Mouse (Mus musculus): ENCODE results near the gene Adipor2. TPM values are rescaled to one million over a fixed set of nuclear protein-coding genes. Genes with fewer than 3 reads are reported as not detected.

Gene Adipor2
- total RNA-seq, 2 experiments from 2014 or later: 62.3 to 85.1 TPM

DNA sequence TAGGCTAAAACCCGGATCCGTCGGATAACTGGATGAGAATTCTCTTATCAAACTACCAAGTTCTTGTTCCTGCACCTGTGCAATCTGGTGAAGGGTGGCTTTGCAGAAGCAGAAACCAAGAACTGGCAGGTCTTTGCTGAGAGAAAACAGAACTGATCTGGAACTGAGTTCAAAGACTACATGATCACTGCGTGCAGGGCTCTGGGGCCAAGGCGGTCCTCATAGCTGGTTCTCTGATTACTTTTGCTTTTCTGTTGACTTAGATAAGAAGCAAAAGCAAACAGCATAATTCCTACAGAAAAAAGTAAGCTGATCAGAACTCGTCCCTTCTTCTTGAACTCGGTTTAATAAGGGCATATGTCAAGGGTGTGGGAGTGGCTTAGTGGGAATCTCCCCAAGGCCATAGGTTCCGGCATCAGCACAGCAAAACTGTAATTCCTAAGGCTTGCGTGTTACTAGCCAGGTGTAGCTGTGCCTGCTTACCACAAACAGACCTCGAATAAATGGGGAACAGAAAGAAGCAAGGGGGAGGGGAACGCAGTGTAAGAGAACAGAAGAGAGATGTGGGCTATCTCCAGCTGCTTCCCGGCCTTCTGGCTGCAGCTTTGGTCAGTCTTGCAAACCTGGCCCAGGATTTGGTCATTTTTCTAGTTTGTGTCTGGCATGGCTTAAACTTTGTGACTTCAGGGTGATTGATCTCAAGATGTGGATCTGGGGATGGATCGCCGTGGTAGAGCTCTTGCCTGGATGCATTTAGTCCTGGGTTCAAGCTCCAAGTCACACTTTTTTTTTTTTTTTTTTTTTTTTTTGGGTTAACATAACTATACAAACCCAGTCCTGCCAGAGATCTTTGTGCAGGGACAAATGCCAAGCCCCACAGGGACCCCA is 21.8 kb downstream of the Adipor2 start:
- ATAC-seq (replicated peaks; ENCODE audit: poor library complexity, severe bottlenecking): peak; percentile 73

- no peak for ATAC-seq (replicated peaks; ENCODE audit: poor library complexity, severe bottlenecking)
These were observed 24.7 kb downstream of the Adipor2 start for GRCm38 (mm10) chr6:119392836-119393235.

DNA sequence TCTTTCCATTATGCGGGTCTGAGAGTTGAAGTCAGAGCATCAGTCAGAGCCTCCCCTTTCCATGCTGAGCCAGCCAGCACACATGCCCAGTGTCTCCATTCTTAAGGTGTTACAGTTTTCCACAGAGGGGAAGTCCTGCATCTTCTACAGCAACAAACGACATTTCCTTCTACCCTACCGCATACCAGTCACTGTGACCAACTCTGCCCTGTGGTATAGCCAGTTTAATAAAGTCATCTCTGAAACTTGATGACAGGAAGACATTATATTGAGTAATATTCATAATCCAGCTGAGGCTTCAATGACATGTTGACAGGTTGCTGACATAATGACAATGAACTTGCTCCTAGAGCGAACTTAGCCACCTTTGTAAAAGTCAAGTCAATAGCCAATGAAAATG is 26.8 kb downstream of the Adipor2 start:
- peak; percentile 55 for ATAC-seq (replicated peaks; ENCODE audit: poor library complexity, severe bottlenecking)

- ATAC-seq (replicated peaks; ENCODE audit: poor library complexity, severe bottlenecking): no peak
These were observed 28.4 kb downstream of the Adipor2 start for GRCm38 (mm10) chr6:119389089-119389488.

- peak; percentile 91 for ATAC-seq (replicated peaks; ENCODE audit: poor library complexity, severe bottlenecking)
These were observed 28.9 kb downstream of the Adipor2 start for GRCm38 (mm10) chr6:119388650-119389012.

DNA sequence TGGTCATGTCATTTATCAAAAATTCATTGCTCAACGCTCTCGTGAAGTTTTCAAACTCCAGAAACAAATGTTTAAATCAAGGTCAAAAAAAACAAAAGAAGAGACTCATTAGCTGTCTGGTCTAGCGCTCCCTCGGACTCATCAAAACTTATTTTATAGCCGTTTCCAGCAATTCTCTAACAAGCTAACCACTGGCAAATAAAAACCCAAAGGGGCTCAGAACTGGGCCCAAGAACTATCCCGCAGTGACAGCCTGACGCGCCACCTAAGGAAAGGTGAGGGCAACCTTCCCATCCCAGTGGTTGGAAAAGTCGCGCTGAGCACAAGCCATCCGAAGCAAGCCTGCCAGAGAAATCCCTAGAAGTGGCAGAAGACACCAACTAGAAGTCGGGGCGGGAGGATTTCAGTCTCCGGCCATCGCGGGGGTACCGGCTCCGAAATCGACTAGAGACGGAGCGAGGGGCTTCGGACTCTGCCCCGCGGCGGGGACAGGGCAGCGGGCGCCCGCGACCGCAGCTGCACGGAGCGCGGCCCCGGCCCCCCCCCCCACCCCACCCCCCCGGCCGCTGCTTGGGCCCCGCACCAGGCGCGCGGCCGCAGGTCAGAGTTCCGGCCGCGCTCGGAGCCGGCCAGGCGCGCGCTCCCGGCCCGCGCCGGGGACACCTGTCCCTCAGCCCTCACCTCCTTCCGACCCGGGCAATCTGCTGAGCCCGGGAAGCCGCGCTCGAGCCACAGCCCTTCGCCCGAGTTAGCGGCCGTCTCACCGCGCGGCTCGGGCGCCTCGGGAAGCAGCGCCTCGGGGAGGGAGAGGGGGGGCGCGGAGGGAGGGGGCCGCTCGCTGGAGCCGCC is 29.5 kb downstream of the Adipor2 start:
- no peak; the same call in 1 of the 2 replicates for ATAC-seq (replicated peaks; ENCODE audit: poor library complexity, severe bottlenecking)

GRCm38 (mm10) chr6:119386821-119387220 is 30.7 kb downstream of the Adipor2 start:
- no peak for ATAC-seq (replicated peaks; ENCODE audit: poor library complexity, severe bottlenecking)

GRCm38 (mm10) chr6:119386421-119386820 is 31.1 kb downstream of the Adipor2 start:
- ATAC-seq (replicated peaks; ENCODE audit: poor library complexity, severe bottlenecking): no peak

DNA sequence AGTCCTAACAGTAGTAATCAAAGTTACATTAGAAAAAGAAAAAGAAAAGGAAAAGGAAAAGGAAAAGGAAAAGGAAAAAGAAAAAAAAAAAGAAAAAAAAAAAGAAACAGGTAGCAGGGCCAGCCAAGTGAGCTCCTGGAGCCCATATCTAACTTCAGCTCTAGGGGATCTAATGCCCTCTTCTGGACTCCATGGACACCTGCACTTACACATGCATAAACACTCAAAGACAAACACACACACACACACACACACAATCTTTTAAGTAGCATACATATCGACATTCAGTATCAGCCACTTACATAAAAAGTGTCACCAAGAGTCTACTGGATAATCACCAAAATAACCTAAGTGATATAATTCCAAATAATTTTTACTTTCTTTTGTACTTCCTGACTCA is 31.8 kb downstream of the Adipor2 start:
- no peak for ATAC-seq (replicated peaks; ENCODE audit: poor library complexity, severe bottlenecking)

DNA sequence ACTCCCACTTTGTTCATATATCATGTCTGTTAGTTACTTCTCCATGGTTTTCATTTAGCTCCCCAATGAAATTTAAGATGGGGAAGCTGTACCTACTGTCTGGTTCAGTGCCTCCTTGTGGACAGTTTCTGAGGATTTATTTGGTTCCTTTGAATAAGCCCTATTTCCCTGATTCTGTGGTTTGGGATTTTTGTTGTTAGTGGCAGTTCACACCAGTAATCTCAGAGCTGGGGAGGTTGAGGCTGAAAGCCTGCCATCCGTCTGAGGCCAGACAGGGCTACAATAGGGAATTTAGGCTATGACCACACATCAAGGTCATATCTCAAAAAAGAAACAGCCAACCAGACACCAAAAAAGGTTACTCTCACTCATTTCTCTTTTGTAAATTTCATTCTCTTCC is 38.9 kb downstream of the Adipor2 start:
- peak; percentile 23; the same call in 1 of the 2 replicates for ATAC-seq (replicated peaks; ENCODE audit: poor library complexity, severe bottlenecking)

DNA sequence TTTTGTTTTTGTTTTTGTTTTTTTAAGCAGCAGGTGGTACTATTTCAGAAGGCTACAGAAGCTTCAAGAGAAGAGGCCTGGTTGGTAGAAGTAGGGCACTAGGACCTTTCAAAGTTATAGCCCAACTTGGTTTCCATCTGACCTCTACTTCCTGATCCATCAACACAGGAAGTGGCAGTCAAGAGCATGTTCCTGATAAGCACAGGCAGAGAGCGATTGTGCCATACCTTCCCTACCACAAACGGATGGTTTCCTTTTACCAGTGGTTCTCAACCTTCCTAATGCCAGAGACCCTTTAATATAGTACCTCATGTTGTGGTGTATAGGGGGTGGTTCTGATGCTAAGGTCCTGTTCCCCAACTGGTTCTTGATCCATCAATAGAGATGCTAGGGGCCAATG is 39.9 kb downstream of the Adipor2 start:
- ATAC-seq (replicated peaks; ENCODE audit: poor library complexity, severe bottlenecking): peak; percentile 92

DNA sequence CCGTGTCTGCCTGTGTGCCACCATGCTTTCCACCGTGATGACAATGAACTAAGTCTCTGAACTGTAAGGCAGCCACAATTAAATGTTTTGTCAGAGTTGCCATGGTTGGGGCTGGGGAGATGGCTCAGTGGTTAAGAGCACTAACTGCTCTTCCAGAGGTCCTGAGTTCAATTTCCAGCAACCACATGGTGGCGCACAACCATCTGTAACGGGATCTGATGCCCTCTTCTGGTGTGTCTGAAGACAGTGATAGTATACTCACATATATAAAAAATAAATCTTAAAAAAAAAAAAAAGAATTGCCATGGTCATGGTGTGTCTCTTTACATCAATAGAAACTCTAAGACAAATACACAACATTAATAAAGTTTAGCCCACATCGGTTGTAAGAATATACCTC is 42.5 kb downstream of the Adipor2 start:
- no peak for ATAC-seq (replicated peaks; ENCODE audit: poor library complexity, severe bottlenecking)

DNA sequence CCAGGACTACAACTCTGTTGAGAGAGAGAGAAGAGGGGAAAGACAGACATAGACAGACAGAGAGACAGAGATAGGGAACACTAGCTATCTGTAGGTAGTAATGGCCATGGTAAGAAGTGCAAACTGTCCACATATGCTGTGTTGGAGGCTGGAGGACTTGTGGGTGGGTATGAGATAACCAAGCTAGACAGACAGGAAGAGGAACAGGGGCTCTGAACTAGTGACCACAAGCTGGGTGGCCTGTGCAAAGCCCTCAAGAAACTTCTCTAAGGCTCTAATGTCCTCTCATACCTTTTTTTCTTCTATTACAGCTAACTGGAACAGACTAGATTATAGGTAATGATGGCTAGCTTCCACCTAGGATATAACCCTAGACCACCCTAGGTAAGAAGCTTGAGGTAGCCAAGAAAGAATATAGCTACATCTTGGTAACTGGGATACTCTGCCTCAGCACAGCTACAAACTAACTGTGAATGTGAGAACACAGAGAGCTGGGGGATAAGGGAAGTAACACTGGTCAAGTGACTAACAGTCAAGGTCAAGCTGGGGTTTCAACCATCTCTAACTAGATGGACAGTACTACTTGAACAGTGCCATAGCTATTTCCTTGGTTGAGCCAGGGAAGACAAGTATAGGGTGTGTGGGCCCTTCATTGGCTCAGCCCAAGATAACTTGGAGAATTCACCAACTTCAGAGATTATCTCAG is 44.4 kb downstream of the Adipor2 start:
- peak; percentile 59 for ATAC-seq (replicated peaks; ENCODE audit: poor library complexity, severe bottlenecking)

- ATAC-seq (replicated peaks; ENCODE audit: poor library complexity, severe bottlenecking): no peak
These were observed 45.3 kb downstream of the Adipor2 start for GRCm38 (mm10) chr6:119372237-119372636.

GRCm38 (mm10) chr6:119371624-119372023 is 45.9 kb downstream of the Adipor2 start:
- no peak for ATAC-seq (replicated peaks; ENCODE audit: poor library complexity, severe bottlenecking)

DNA sequence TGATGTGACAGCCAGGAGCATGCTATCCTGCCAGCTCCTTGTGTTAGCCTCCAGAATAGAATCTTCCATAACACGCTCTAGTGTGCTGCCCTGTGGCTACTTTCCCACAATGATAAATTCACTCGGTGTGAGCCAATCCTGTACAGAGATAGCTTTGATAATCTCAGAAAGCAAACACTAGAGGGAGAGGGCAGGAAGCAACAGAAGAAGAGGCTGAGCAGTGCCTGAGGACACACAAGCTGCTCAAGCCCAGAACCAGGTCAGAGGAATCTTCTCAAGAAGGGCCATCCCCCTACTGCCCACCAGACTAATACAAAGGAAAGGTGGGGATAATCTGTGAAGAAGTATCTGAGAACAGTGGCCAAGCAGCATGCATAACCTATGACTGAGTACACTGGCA is 50.1 kb downstream of the Adipor2 start:
- ATAC-seq (replicated peaks; ENCODE audit: poor library complexity, severe bottlenecking): peak; percentile 35

GRCm38 (mm10) chr6:119366800-119367199 is 50.7 kb downstream of the Adipor2 start:
- ATAC-seq (replicated peaks; ENCODE audit: poor library complexity, severe bottlenecking): peak; percentile 79

DNA sequence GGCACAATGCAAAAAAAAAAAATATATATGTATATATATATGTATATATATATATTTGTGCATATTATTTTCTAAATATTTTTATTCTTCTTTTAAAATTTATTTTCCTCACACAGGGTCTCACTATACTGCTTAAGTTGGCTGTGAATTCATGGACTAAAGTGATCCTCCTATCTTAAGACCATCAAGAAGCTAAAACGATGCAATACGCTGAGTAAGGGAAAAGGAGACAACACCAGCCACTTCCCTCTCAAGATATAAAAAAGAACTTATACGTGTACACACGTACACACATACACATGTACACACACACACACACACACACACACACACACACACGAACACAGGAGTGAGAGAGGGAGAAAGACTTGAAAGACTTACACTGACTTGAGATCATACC is 53.9 kb downstream of the Adipor2 start:
- no peak for ATAC-seq (replicated peaks; ENCODE audit: poor library complexity, severe bottlenecking)

- ATAC-seq (replicated peaks; ENCODE audit: poor library complexity, severe bottlenecking): no peak
These were observed 56.4 kb downstream of the Adipor2 start for GRCm38 (mm10) chr6:119360925-119361702.

GRCm38 (mm10) chr6:119360250-119360649 is 57.3 kb downstream of the Adipor2 start:
- ATAC-seq (replicated peaks; ENCODE audit: poor library complexity, severe bottlenecking): peak; percentile 72
